Mouse (Mus musculus) hindbrain, embryonic 11.5 days (tissue): ENCODE data around the gene Olfr1469. TPM values are rescaled to one million over a fixed set of nuclear protein-coding genes. Genes with fewer than 3 reads are reported as not detected.
"Not testable (repeated sequence)": the region's sequence is repeated elsewhere in the genome, so short reads cannot be mapped to it uniquely, and the experiment has no call there.

Experiments
- ATAC-seq: fragments of 200-750 bp; cut with Nextera tagmentation; 2 replicates; pipeline ENCODE4 v1.8.0; 2017; ENCODE audit warnings: mild to moderate bottlenecking, moderate TSS enrichment, moderate library complexity; ENCODE audit not compliant: low FRiP score
- DNase-seq: peaks from one replicate; pipeline ENCODE4 v3.0.0-alpha.2; 2015; ENCODE audit warnings: low spot score
- H3K27ac ChIP-seq: fragments of 300-500 bp; sonication (generic); 2 replicates; pipeline ENCODE4 v1.5.1; 2014; ENCODE audit warnings: mild to moderate bottlenecking, low read depth, low read length
- H3K27me3 ChIP-seq: fragments of 300-500 bp; sonication (generic); 2 replicates; pipeline ENCODE4 v1.6.1; 2014; ENCODE audit warnings: mild to moderate bottlenecking, low read length, moderate library complexity, mixed read lengths; ENCODE audit not compliant: control insufficient read depth, insufficient read depth
- H3K36me3 ChIP-seq: fragments of 300-500 bp; sonication (generic); 2 replicates; pipeline ENCODE4 v1.6.1; 2014; ENCODE audit warnings: mild to moderate bottlenecking, low read length, moderate library complexity, mixed read lengths; ENCODE audit not compliant: control insufficient read depth, insufficient read depth
- H3K4me1 ChIP-seq: fragments of 300-500 bp; sonication (generic); replicated peaks from 2 replicates; pipeline ENCODE4 v1.6.1; 2014; ENCODE audit warnings: low read length, mixed read lengths; ENCODE audit not compliant: control insufficient read depth, insufficient read depth
- H3K4me2 ChIP-seq: fragments of 300-500 bp; sonication (generic); replicated peaks from 2 replicates; pipeline ENCODE4 v1.6.1; 2014; ENCODE audit warnings: mild to moderate bottlenecking, low read depth, low read length
- H3K4me3 ChIP-seq: fragments of 300-500 bp; sonication (generic); 2 replicates; pipeline ENCODE4 v1.5.1; 2014; ENCODE audit warnings: low read depth, low read length
- H3K9ac ChIP-seq: fragments of 300-500 bp; sonication (generic); 2 replicates; pipeline ENCODE4 v1.6.1; 2014; ENCODE audit warnings: low read depth, low read length
- H3K9me3 ChIP-seq: fragments of 300-500 bp; sonication (generic); 2 replicates; pipeline ENCODE4 v1.6.1; 2016; ENCODE audit warnings: low read length; ENCODE audit not compliant: control insufficient read depth
- WGBS: fragments of 180-500 bp; shearing (Covaris S2); extraction: QIAGEN DNeasy Blood & Tissue Kit; methylation state at CpG from one replicate; pipeline ENCODE4 v1.1.7; 2014; 5-methylcytosine and 5-hydroxymethylcytosine counted together
- polyA plus RNA-seq: library from polyadenylated mRNA; unstranded; fragments of >200 nt; fragmentation: Nextera tagmentation; extraction: Ambion mirVana; gene quantifications from 2 replicates; pipeline ENCODE4 v1.2.1, GENCODE M21; 2014

Olfr1469 gene
- not detected in 2 replicates for polyA plus RNA-seq

DNA sequence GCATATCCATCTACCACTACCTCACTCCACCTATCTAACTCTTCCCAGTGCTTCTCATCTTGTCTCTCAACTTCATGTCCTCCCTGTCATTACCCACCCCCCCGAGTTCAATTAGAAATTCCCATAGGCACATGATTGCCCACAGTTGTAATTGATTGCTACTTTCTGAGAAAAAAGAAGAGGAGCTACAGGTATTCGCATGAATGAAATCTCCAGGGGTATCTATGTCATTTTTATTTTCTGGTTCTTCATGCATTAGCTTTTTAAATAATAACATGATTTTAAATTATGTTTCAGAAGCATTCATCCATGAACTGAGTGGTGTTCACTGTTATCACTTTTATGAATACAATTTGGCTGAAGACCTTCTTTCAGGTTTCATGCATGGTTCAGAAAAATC is at the start of gene Olfr1469:
Gene Olfr1469, plus strand, starts transcription at position 301 of the 400 bp plus-strand sequence.
- Histone ChIP-seq H3K36me3 (no peaks in the 10 kb centered on the region), H3K4me3 (no peak within 1 kb of the TSS), H3K4me2 (no peak within 1 kb of the TSS), H3K27me3 (no peaks in the 10 kb centered on the region), H3K4me1 (no peaks in the 10 kb centered on the region), H3K9me3 (no peaks in the 10 kb centered on the region), H3K27ac (no peak within 1 kb of the TSS), H3K9ac (no peak within 1 kb of the TSS)
- 80% methylated on average over 2 of the region's 2 CpGs for WGBS
- DNase-seq (no peak), ATAC-seq (no peak)

DNA sequence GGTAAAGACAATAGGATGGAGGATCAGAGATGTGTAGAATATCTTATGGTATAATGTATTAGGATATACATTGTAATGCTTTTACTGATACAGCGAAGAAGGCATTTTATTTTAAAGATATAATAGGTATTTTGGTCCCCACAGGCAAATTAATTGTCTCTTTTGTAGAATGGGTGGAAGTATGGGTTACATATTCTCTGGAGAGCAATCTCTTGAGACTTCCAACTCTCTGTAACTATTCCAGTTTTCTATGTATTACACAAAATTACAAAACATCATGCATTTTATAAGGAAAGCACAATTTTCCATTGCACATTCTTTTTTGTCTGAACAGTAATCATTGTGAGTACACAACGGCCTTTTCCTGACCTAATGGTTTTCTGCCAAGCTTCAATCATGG is 45.7 kb upstream of the Olfr1469 start, which contains the start of gene Olfr1467:
Gene Olfr1467, plus strand, starts transcription at position 301 of the 400 bp plus-strand sequence.
- Histone ChIP-seq H3K27ac (no peak within 1 kb of the TSS), H3K4me2 (no peak within 1 kb of the TSS), H3K27me3 (no peaks in the 10 kb centered on the region), H3K36me3 (no peaks in the 10 kb centered on the region), H3K9ac (no peak within 1 kb of the TSS), H3K9me3 (no peaks in the 10 kb centered on the region), H3K4me1 (no peaks in the 10 kb centered on the region), H3K4me3 (no peak within 1 kb of the TSS)
- ATAC-seq (no peak), DNase-seq (no peak)
- WGBS, result 80% methylated on average over 2 of the region's 2 CpGs

DNA sequence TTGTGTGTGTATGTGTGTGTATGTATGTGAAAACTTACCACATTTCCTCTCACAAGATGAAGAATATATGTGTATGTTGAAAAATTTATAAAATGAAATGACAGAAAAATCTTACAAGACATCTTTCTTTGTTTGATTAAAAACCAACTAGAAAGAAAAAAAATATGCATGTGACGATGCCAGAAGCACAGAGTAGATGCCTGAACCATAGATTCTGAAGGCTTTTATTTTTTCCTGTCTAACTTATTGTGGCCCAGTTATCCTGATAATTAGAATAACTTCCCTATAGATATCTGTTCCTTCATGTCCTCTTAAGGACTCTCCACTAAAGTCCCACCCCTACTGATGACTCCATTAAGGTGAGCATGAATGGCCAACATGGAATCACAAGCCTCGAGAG is 35.5 kb downstream of the Olfr1469 start, which contains the start of gene Olfr1471:
Gene Olfr1471, plus strand, starts transcription at position 301 of the 400 bp plus-strand sequence.
- not testable (repeated sequence) for H3K27me3 ChIP-seq, ATAC-seq, H3K9me3 ChIP-seq, H3K4me1 ChIP-seq, H3K9ac ChIP-seq, H3K4me3 ChIP-seq, H3K27ac ChIP-seq, H3K4me2 ChIP-seq, DNase-seq, H3K36me3 ChIP-seq
- 74% methylated on average over 2 of the region's 2 CpGs for WGBS

DNA sequence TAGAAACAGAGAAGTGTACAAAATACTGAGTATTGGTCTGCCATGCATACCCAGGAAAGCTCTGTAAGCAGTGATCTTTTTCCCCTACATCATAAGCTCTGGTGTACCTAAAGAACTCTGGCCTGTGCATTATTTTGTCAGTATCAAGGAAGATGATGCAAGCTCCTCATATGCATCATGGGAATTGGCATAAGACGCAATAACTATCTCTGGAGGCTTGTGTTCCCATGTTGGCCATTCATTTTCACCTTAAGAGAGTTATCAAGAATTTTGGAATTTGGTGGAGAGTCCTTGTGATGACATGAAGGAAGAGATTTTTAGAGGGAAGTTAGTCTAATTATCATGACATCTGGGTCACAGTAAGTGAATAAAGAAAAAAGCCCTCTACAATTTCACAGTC is 48.3 kb downstream of the Olfr1469 start, which contains the start of gene Olfr1472:
Gene Olfr1472, minus strand, starts transcription at position 101 of the 400 bp plus-strand sequence.
- Histone ChIP-seq H3K27ac (no peak within 1 kb of the TSS), H3K4me3 (no peak within 1 kb of the TSS), H3K27me3 (no peaks in the 10 kb centered on the region), H3K4me2 (no peak within 1 kb of the TSS), H3K4me1 (no peaks in the 10 kb centered on the region), H3K36me3 (no peaks in the 10 kb centered on the region), H3K9ac (no peak within 1 kb of the TSS), H3K9me3 (no peaks in the 10 kb centered on the region)
- 82% methylated on average over 1 of the region's 1 CpGs for WGBS
- DNase-seq (no peak), ATAC-seq (no peak)

Other genes starting within 250 kb of the Olfr1469 start
- not detected in 2 replicates for gene Olfr1461, start 244.8 kb upstream of the Olfr1469 start, polyA plus RNA-seq
- not detected in 2 replicates for gene Olfr1462, start 222.1 kb upstream of the Olfr1469 start, polyA plus RNA-seq
- not detected in 2 replicates for gene Olfr1463, start 176.5 kb upstream of the Olfr1469 start, polyA plus RNA-seq
- not detected in 2 replicates for gene Olfr1465, start 92.3 kb upstream of the Olfr1469 start, polyA plus RNA-seq
- gene Olfr1466, start 69.0 kb upstream of the Olfr1469 start, polyA plus RNA-seq, result not detected in 2 replicates
- gene Olfr1467, start 45.6 kb upstream of the Olfr1469 start, polyA plus RNA-seq, result not detected in 2 replicates
- not detected in 2 replicates for gene Olfr1471, start 35.6 kb downstream of the Olfr1469 start, polyA plus RNA-seq
- not detected in 2 replicates for gene Olfr1472, start 48.2 kb downstream of the Olfr1469 start, polyA plus RNA-seq
- gene Olfr1474, start 61.7 kb downstream of the Olfr1469 start, polyA plus RNA-seq, result not detected in 2 replicates
- gene Olfr1475, start 72.3 kb downstream of the Olfr1469 start, polyA plus RNA-seq, result not detected in 2 replicates
- not detected in 2 replicates for gene Olfr1477, start 92.7 kb downstream of the Olfr1469 start, polyA plus RNA-seq
- not detected in 2 replicates for gene Olfr1480, start 120.1 kb downstream of the Olfr1469 start, polyA plus RNA-seq
- not detected in 2 replicates for gene Olfr1484, start 175.7 kb downstream of the Olfr1469 start, polyA plus RNA-seq
- not detected in 2 replicates for gene Olfr1487, start 209.5 kb downstream of the Olfr1469 start, polyA plus RNA-seq
- gene Olfr1489, start 223.8 kb downstream of the Olfr1469 start, polyA plus RNA-seq, result not detected in 2 replicates
- not detected in 2 replicates for gene Olfr1490, start 243.2 kb downstream of the Olfr1469 start, polyA plus RNA-seq